Mouse (Mus musculus): ENCODE data around the gene Cntf. TPM values are rescaled to one million over a fixed set of nuclear protein-coding genes. Genes with fewer than 3 reads are reported as not detected.

Gene Cntf
- total RNA-seq (2023): 1 to 10 TPM; 2.5 to 4.5 TPM

GRCm38 (mm10) chr19:12765308-12765707 lies at the start of gene Cntf:
Gene Cntf, minus strand, starts transcription at chr19:12765632.

GRCm38 (mm10) chr19:12795511-12796327 lies 30.3 kb upstream of the Cntf start, which contains the start of the genes Zfp91 and Lpxn:
Gene Zfp91, minus strand, starts transcription at chr19:12796126.
Gene Lpxn, plus strand, starts transcription at chr19:12796193.

Other genes with a start within 250 kb of the Cntf start
- 100 to 1,000 TPM; 104 to 119 TPM for gene Fam111a, start 219.9 kb downstream of the Cntf start, total RNA-seq (2023)
- gene Gm4952, start 165.7 kb downstream of the Cntf start, total RNA-seq (2023): not detected
- not detected for gene Glyat, start 132.3 kb downstream of the Cntf start, total RNA-seq (2023)
- not detected for gene Olfr1442, start 95.2 kb downstream of the Cntf start, total RNA-seq (2023)
- gene Olfr1443, start 87.5 kb downstream of the Cntf start, total RNA-seq (2023): not detected
- not detected for gene Keg1, start 69.8 kb downstream of the Cntf start, total RNA-seq (2023)
- gene Zfp91, start 30.5 kb upstream of the Cntf start, total RNA-seq (2023): 10 to 100 TPM; 64.7 to 67.3 TPM
- 10 to 100 TPM; 40.6 to 41.1 TPM for gene Lpxn, start 30.6 kb upstream of the Cntf start, total RNA-seq (2023)
- gene Gm5244, start 81.0 kb upstream of the Cntf start, total RNA-seq (2023): under 1 TPM in 1 of 2 experiments, not detected in 1; 0.71 TPM
- under 1 TPM; 0.45 to 0.55 TPM for gene Olfr1444, start 91.7 kb upstream of the Cntf start, total RNA-seq (2023)
- not detected for gene Olfr1445, start 118.2 kb upstream of the Cntf start, total RNA-seq (2023)
- gene Olfr1446, start 127.9 kb upstream of the Cntf start, total RNA-seq (2023): not detected
- gene Olfr1447, start 138.1 kb upstream of the Cntf start, total RNA-seq (2023): not detected
- gene Olfr1448, start 158.8 kb upstream of the Cntf start, total RNA-seq (2023): not detected
- not detected for gene Olfr1449, start 165.2 kb upstream of the Cntf start, total RNA-seq (2023)
- gene Olfr1450, start 184.6 kb upstream of the Cntf start, total RNA-seq (2023): not detected
- gene Olfr1451, start 229.4 kb upstream of the Cntf start, total RNA-seq (2023): not detected